ENCODE assay signal across 9 mouse cellular contexts in genomic region chr8:79561269-79562063, GRCm38 (mm10).
A peak's percentile ranks its signal among the peaks of the same experiment; 100 is the strongest.
DNase-seq lines count a peak whose midpoint lies in the region; ATAC-seq and TF ChIP-seq lines count a peak whose summit lies in the region.
"Had no signal": no experiment of that assay in that cellular context is flagged by ENCODE, and none has a peak within 500 bp of the region (broad histone marks: within the 10 kb centered on the region; RNA-seq: fewer than 3 reads in every experiment).

No protein-coding gene starts in this region.

- H3K27me3 ChIP-seq in forebrain, embryonic 12.5 days, result no peaks in the 10 kb centered on the region
- H3K27me3 ChIP-seq in forebrain, embryonic 16.5 days (replicated peaks; ENCODE audit: control insufficient read depth, insufficient read depth, low read length), result no peaks in the 10 kb centered on the region
- no peaks in the 10 kb centered on the region for H3K27me3 ChIP-seq in limb, embryonic 12.5 days
- H3K27me3 ChIP-seq in limb, embryonic 10.5 days (ENCODE audit: low read depth, poor library complexity, severe bottlenecking), result no peaks in the 10 kb centered on the region
- H3K27me3 ChIP-seq in heart, embryonic 16.5 days (ENCODE audit: control insufficient read depth, insufficient read depth, low read length), result no peaks in the 10 kb centered on the region
- H3K27me3 ChIP-seq: midbrain, embryonic 12.5 days had no signal

- H3K4me2 ChIP-seq in forebrain, embryonic 12.5 days, result peak overlapping the region; percentile 2; the same call in 1 of the 2 replicates
- H3K4me2 ChIP-seq in forebrain, embryonic 16.5 days (ENCODE audit: low read length), result no peak overlapping the region
- H3K4me2 ChIP-seq in limb, embryonic 12.5 days, result peak overlapping the region; percentile 37
- peak overlapping the region; percentile 54 for H3K4me2 ChIP-seq in heart, embryonic 16.5 days (ENCODE audit: low read depth, low read length)
- H3K4me2 ChIP-seq: midbrain, embryonic 12.5 days had no signal

- 68% methylated on average over 9 of the region's 9 CpGs for WGBS in forebrain, embryonic 12.5 days
- WGBS in forebrain, embryonic 16.5 days, result 60% methylated on average over 9 of the region's 9 CpGs
- WGBS in limb, embryonic 12.5 days, result 63% methylated on average over 9 of the region's 9 CpGs
- 77% methylated on average over 9 of the region's 9 CpGs for whole genome bisulfite sequencing in limb, embryonic 10.5 days
- 39% methylated on average over 9 of the region's 9 CpGs for WGBS in heart, embryonic 16.5 days
- 38% methylated on average over 9 of the region's 9 CpGs for whole genome bisulfite sequencing in olfactory bulb, adult 2 months

- no peak overlapping the region for H3K27ac ChIP-seq in forebrain, embryonic 12.5 days
- no peak overlapping the region for H3K27ac ChIP-seq in forebrain, embryonic 16.5 days (ENCODE audit: low read length)
- H3K27ac ChIP-seq in limb, embryonic 12.5 days, result peak overlapping the region; percentile 76
- H3K27ac ChIP-seq in limb, embryonic 10.5 days, result no peak overlapping the region; the same call in 1 of the 2 replicates
- peak overlapping the region; percentile 98 for H3K27ac ChIP-seq in heart, embryonic 16.5 days (ENCODE audit: low read length)
- peak overlapping the region; percentile 92 for H3K27ac ChIP-seq in olfactory bulb, adult 2 months (ENCODE audit: insufficient read depth, low read depth, low read length)
- H3K27ac ChIP-seq: midbrain, embryonic 12.5 days had no signal

- TF ChIP-seq POLR2A in olfactory bulb, adult 2 months (IDR thresholded peaks at IDR 0.05; ENCODE audit: insufficient read depth, low read depth, low read length), result no peak

- no peak for TF ChIP-seq CTCF in olfactory bulb, adult 2 months (IDR thresholded peaks at IDR 0.05; ENCODE audit: insufficient read depth, low read depth, low read length)

- H3K9ac ChIP-seq in forebrain, embryonic 12.5 days, result no peak overlapping the region
- no peak overlapping the region for H3K9ac ChIP-seq in forebrain, embryonic 16.5 days (replicated peaks; ENCODE audit: low read depth, low read length)
- no peak overlapping the region for H3K9ac ChIP-seq in limb, embryonic 12.5 days (replicated peaks)
- H3K9ac ChIP-seq in heart, embryonic 16.5 days (ENCODE audit: low read length), result peak overlapping the region; percentile 60
- H3K9ac ChIP-seq: midbrain, embryonic 12.5 days had no signal

- ATAC-seq in forebrain, embryonic 12.5 days (ENCODE audit: low FRiP score), result no peak
- ATAC-seq in forebrain, embryonic 16.5 days, result no peak
- no peak for ATAC-seq in limb, embryonic 12.5 days (ENCODE audit: insufficient number of reproducible peaks, insufficient read depth, low FRiP score, low TSS enrichment, low read depth)
- peak; percentile 53 for ATAC-seq in heart, embryonic 16.5 days (replicated peaks; ENCODE audit: extremely low read depth, insufficient read depth, low FRiP score)
- no peak for ATAC-seq in activated CD4-positive, CD25-positive, alpha-beta regulatory T cell, adult 4 months

- H3K4me3 ChIP-seq in forebrain, embryonic 12.5 days (replicated peaks), result no peak overlapping the region
- no peak overlapping the region for H3K4me3 ChIP-seq in forebrain, embryonic 16.5 days (replicated peaks; ENCODE audit: low read length)
- no peak overlapping the region for H3K4me3 ChIP-seq in limb, embryonic 12.5 days (replicated peaks)
- no peak overlapping the region for H3K4me3 ChIP-seq in limb, embryonic 10.5 days
- peak overlapping the region; percentile 15; the same call in 1 of the 2 replicates for H3K4me3 ChIP-seq in heart, embryonic 16.5 days (ENCODE audit: low read length)
- H3K4me3 ChIP-seq in olfactory bulb, adult 2 months (ENCODE audit: insufficient read depth, low read depth, low read length), result no peak overlapping the region
- H3K4me3 ChIP-seq: midbrain, embryonic 12.5 days had no signal

- H3K36me3 ChIP-seq in forebrain, embryonic 12.5 days (replicated peaks), result no peaks in the 10 kb centered on the region
- no peaks in the 10 kb centered on the region for H3K36me3 ChIP-seq in forebrain, embryonic 16.5 days (ENCODE audit: control insufficient read depth, insufficient read depth)
- H3K36me3 ChIP-seq in limb, embryonic 12.5 days, result no peaks in the 10 kb centered on the region
- no peaks in the 10 kb centered on the region for H3K36me3 ChIP-seq in limb, embryonic 10.5 days
- H3K36me3 ChIP-seq in heart, embryonic 16.5 days (ENCODE audit: control insufficient read depth, insufficient read depth), result no peaks in the 10 kb centered on the region
- H3K36me3 ChIP-seq: midbrain, embryonic 12.5 days had no signal

- H3K4me1 ChIP-seq in forebrain, embryonic 12.5 days, result peaks cover 4% of the 10 kb centered on the region; the same call in 1 of the 2 replicates
- H3K4me1 ChIP-seq in forebrain, embryonic 16.5 days (replicated peaks; ENCODE audit: control insufficient read depth, insufficient read depth, low read length), result peaks cover 4% of the 10 kb centered on the region; the same call in 1 of the 2 replicates
- peaks cover 9% of the 10 kb centered on the region for H3K4me1 ChIP-seq in limb, embryonic 12.5 days (replicated peaks)
- peaks cover 6% of the 10 kb centered on the region for H3K4me1 ChIP-seq in limb, embryonic 10.5 days
- H3K4me1 ChIP-seq in heart, embryonic 16.5 days (ENCODE audit: control insufficient read depth, insufficient read depth, low read length), result peaks cover 14% of the 10 kb centered on the region
- H3K4me1 ChIP-seq in olfactory bulb, adult 2 months (ENCODE audit: control insufficient read depth, insufficient read depth, low read length), result peaks cover 3% of the 10 kb centered on the region

- H3K9me3 ChIP-seq in forebrain, embryonic 12.5 days, result no peaks in the 10 kb centered on the region
- H3K9me3 ChIP-seq in forebrain, embryonic 16.5 days (ENCODE audit: control insufficient read depth, low read length), result no peaks in the 10 kb centered on the region
- no peaks in the 10 kb centered on the region; the same call in 1 of the 2 replicates for H3K9me3 ChIP-seq in limb, embryonic 12.5 days
- H3K9me3 ChIP-seq in limb, embryonic 10.5 days (replicated peaks), result no peaks in the 10 kb centered on the region
- H3K9me3 ChIP-seq in heart, embryonic 16.5 days (replicated peaks; ENCODE audit: control insufficient read depth, low read length), result no peaks in the 10 kb centered on the region; the same call in 1 of the 2 replicates
- H3K9me3 ChIP-seq: midbrain, embryonic 12.5 days had no signal

- DNase-seq in limb, embryonic 10.5 days (ENCODE audit: low spot score), result no peak
- DNase-seq in spleen, postnatal 36 days (ENCODE audit: low spot score in 2 of 2), result no peak

Comparison
In these comparisons a context has a peak if more than half of its experiments do, and no peak if none do; other contexts are left out.
1. H3K27ac ChIP-seq: peak in limb, embryonic 12.5 days (single experiment), heart, embryonic 16.5 days (single experiment) and olfactory bulb, adult 2 months (single experiment); none in forebrain, embryonic 12.5 days (single experiment), forebrain, embryonic 16.5 days (single experiment) and limb, embryonic 10.5 days (single experiment).